Mouse (Mus musculus): ENCODE results near the gene Tm4sf20. TPM values are rescaled to one million over a fixed set of nuclear protein-coding genes. Genes with fewer than 3 reads are reported as not detected.

Gene Tm4sf20
- total RNA-seq, 2 experiments from 2014 or later, result not detected

Other genes starting within 250 kb of the Tm4sf20 start
- gene Col4a4, start 181.6 kb downstream of the Tm4sf20 start, total RNA-seq (2021), result 1 to 10 TPM; 6.9 to 7.0 TPM
- gene Col4a3, start 181.5 kb downstream of the Tm4sf20 start, total RNA-seq (2021), result 1 to 10 TPM; 2.0 to 2.1 TPM
- gene Mff, start 43.6 kb downstream of the Tm4sf20 start, total RNA-seq (2021), result 100 to 1,000 TPM; 135 to 162 TPM
- gene Gm47791, start 2.8 kb upstream of the Tm4sf20 start, total RNA-seq (2021), result not detected
- gene Agfg1, start 71.0 kb upstream of the Tm4sf20 start, total RNA-seq (2021), result 10 to 100 TPM; 43.1 TPM
- not detected for gene A030005L19Rik, start 144.9 kb upstream of the Tm4sf20 start, total RNA-seq (2021)
- not detected for gene A030014E15Rik, start 156.5 kb upstream of the Tm4sf20 start, total RNA-seq (2021)
- not detected for gene Gm6217, start 162.9 kb upstream of the Tm4sf20 start, total RNA-seq (2021)
- gene A030003K21Rik, start 174.9 kb upstream of the Tm4sf20 start, total RNA-seq (2021), result not detected
- gene Gm7544, start 187.6 kb upstream of the Tm4sf20 start, total RNA-seq (2021), result not detected
- gene Gm47955, start 191.8 kb upstream of the Tm4sf20 start, total RNA-seq (2021), result not detected
- gene Gm47959, start 232.1 kb upstream of the Tm4sf20 start, total RNA-seq (2021), result not detected

Measured in adrenal gland, postnatal 10 days (tissue).